Mouse (Mus musculus) cerebellum, adult 2 months (tissue): ENCODE measurements around the gene Smpd3. TPM values are rescaled to one million over a fixed set of nuclear protein-coding genes. Genes with fewer than 3 reads are reported as not detected.

Source experiments
- DNase-seq, 2 experiments: peaks; one replicate each; pipeline ENCODE4 v3.0.0; 2021
- H3K27ac ChIP-seq: fragments of 200-500 bp; 2 replicates; pipeline ENCODE4 v1.5.1; 2012; ENCODE audit warnings: low read length, control low read depth, inconsistent platforms; ENCODE audit not compliant: insufficient read depth
- H3K27me3 ChIP-seq: fragments of 200-500 bp; 2 replicates; pipeline ENCODE4 v1.6.1; 2012; ENCODE audit warnings: inconsistent platforms, mild to moderate bottlenecking, low read length, moderate library complexity; ENCODE audit not compliant: control insufficient read depth, insufficient read depth
- H3K4me1 ChIP-seq: fragments of 200-500 bp; 2 replicates; pipeline ENCODE4 v1.6.1; 2011; ENCODE audit warnings: low read length; ENCODE audit not compliant: control insufficient read depth, insufficient read depth
- H3K4me3 ChIP-seq: fragments of 200-500 bp; replicated peaks from 2 replicates; pipeline ENCODE3; 2011; ENCODE audit warnings: mild to moderate bottlenecking, low read depth, low read length, control low read depth; ENCODE audit not compliant: insufficient read depth
- CTCF ChIP-seq: fragments of 200-500 bp; IDR thresholded peaks from 2 replicates; pipeline ENCODE4 v1.5.1; 2011; ENCODE audit warnings: low read depth, mild to moderate bottlenecking, control low read depth, low read length, moderate library complexity, borderline replicate concordance; ENCODE audit not compliant: insufficient read depth
- POLR2A ChIP-seq: fragments of 200-500 bp; IDR thresholded peaks from 2 replicates; pipeline ENCODE4 v1.6.1; 2011; ENCODE audit warnings: low read length, control low read depth, borderline replicate concordance; ENCODE audit not compliant: insufficient read depth
- WGBS: fragments of 180-500 bp; shearing (Covaris S2); methylation state at CpG from one replicate; pipeline ENCODE4 v1.1.7; 2018; 5-methylcytosine and 5-hydroxymethylcytosine counted together
- polyA plus RNA-seq: library from polyadenylated mRNA; depleted of rRNA; stranded (reverse); fragments of >200 nt; gene quantifications from 2 replicates; pipeline ENCODE4 v1.2.3, GENCODE M21; 2012

Gene Smpd3
- polyA plus RNA-seq, 1 experiment = 8.7 TPM

DNA sequence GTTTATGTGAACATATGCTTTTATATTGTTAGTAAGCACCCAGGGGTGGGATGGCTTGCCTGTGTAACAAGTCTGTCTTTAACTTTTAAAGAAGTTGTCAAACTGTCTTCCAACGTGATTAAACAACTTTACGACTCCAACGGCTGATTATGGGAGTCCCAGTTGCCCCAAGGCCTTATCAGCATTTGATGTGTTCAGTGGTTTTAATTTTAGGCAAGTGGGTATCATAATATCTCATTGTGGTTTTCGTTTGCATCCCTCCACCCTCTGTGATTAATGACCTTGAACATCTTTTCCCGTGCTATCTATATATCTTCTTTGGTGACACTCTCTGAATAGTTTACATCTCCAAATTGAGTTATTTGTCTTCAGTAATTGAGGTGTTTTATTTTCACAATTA is 27.0 kb upstream of the Smpd3 start:
- no peak overlapping the region for H3K4me3 ChIP-seq
- TF ChIP-seq CTCF (no peak), POLR2A (no peak)
- no peak overlapping the region for H3K27ac ChIP-seq
- 87% methylated on average over 5 of the region's 5 CpGs for WGBS
- no peaks in the 10 kb centered on the region for H3K4me1 ChIP-seq
- H3K27me3 ChIP-seq = no peaks in the 10 kb centered on the region
- DNase-seq = no peak

DNA sequence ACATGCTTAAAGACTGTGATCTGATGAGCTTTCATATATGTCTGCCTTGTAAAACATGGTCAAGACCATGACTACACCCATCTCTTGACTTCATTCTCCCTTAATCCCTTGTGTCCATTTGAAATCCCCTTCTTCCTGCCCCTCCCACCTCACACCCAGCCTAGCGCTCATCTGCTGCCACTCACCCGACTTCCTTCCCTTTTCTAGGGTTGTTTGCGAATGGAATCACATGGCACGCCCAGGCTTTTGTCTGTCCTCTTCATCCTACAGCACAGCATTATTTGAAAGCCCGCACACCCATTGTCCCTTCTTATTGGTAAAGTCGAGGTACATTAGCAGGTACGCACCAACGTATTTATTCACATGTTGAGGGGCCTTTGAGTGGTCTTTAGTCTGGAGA is 26.5 kb upstream of the Smpd3 start:
- TF ChIP-seq POLR2A (no peak), CTCF (no peak)
- Histone ChIP-seq H3K4me1 (no peaks in the 10 kb centered on the region), H3K27me3 (no peaks in the 10 kb centered on the region; the same call in 1 of the 2 replicates), H3K27ac (no peak overlapping the region), H3K4me3 (no peak overlapping the region)
- WGBS = 77% methylated on average over 8 of the region's 8 CpGs
- DNase-seq = no peak

DNA sequence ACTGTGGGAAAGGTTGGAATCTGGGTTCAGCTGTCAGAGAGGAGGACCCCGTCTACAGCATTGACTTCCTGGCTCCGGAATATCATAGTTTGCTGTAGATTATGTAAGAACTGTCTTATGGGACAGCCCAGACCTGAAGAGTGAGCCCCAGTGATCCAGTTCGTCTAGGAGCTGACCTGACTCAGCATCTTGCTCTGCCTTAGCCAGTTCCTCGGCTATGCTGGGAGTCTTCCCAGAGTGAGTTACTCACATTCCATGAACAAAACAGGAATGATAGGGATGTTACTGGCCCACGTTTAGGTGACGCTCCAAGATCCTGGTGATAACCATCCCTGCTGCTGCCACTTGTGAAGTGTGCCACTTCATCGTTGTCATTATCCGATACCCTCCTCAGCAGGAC is 25.5 kb upstream of the Smpd3 start:
- WGBS = 85% methylated on average over 8 of the region's 8 CpGs
- TF ChIP-seq POLR2A = no peak
- no peak for TF ChIP-seq CTCF
- Histone ChIP-seq H3K4me3 (no peak overlapping the region), H3K4me1 (no peaks in the 10 kb centered on the region), H3K27me3 (no peaks in the 10 kb centered on the region; the same call in 1 of the 2 replicates), H3K27ac (no peak overlapping the region)
- DNase-seq = no peak

DNA sequence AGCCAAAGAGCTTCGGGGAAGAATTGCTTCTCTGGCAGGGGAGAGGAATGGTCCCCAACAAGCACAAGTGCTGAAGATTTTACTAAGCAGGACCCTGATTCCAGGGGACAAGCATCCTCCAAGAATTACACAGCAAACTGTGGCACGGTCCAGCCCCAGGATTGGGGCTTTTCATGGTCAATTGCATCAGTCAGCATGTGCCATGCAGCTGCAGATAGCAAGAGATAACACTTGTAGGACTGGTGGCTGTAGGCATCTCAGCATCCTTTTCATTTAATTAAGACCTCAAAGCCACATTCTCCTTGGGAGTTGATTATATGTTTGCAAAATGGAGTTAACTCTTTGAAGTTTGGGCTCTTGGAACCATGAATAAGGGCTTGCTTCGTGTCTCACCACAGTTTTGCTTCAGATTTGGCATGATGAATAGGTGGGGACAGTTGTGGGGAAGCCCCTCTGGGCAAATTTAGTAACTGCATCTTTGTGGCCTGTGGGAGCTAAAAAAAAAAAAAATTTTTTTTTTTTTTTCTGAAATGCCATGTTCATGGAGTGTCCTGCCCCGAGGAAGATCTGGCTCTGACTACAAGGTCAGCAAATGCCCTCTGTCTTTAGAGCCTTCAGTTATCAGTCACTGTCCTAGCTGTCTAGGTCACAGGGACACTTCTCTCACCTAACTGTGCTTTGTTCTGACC is 22.0 kb upstream of the Smpd3 start:
- no peak overlapping the region for H3K27ac ChIP-seq
- WGBS = 58% methylated on average over 4 of the region's 4 CpGs
- no peak overlapping the region for H3K4me3 ChIP-seq
- no peaks in the 10 kb centered on the region for H3K4me1 ChIP-seq
- TF ChIP-seq CTCF (no peak), POLR2A (no peak)
- H3K27me3 ChIP-seq = no peaks in the 10 kb centered on the region; the same call in 1 of the 2 replicates
- DNase-seq = no peak

DNA sequence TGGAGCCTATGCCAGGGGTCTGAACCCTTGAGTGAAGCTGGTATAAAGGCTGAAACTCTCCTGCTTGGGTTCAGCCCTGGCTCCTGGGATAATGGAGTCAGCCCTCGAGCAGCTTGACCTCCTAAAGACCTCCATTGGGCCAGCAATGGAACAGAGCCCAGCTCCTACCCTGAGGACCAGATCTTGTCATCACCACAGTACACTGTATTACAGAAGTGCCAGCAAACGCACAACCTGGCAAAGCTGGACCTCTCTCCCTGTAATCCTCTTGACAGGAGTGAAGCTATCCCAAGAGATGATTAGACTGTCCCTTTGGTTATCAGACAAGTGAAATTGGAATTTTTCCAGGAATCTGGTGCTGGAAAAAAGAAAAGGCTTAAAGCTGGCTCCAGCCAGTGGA is 13.3 kb upstream of the Smpd3 start:
- no peaks in the 10 kb centered on the region for H3K4me1 ChIP-seq
- H3K4me3 ChIP-seq = no peak overlapping the region
- H3K27me3 ChIP-seq = no peaks in the 10 kb centered on the region
- H3K27ac ChIP-seq = no peak overlapping the region
- DNase-seq = no peak
- TF ChIP-seq CTCF (no peak), POLR2A (no peak)
- WGBS = 31% methylated on average over 2 of the region's 2 CpGs

DNA sequence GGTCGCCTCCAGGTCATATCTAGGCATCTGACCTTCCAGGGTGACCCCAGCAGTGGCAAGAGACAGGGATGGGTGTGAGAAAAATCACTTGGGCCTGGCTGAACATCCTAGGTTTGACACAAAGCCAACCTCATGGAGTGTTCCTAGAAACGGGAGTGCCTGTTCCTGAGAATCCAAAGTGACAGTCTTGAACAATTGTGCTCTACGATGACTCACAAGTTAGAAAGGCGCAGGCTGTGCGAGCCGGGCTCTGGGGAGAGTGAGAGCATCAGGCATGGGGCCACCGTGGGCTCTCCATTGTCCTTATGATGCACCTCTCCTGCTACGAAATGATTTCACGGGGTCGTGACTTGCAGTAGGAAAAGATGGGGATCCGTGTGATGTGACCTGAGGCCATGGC is 11.6 kb upstream of the Smpd3 start:
- H3K4me3 ChIP-seq = no peak overlapping the region
- H3K27ac ChIP-seq = no peak overlapping the region
- no peaks in the 10 kb centered on the region for H3K4me1 ChIP-seq
- WGBS = 47% methylated on average over 11 of the region's 11 CpGs
- H3K27me3 ChIP-seq = no peaks in the 10 kb centered on the region
- DNase-seq = no peak
- TF ChIP-seq CTCF = no peak
- TF ChIP-seq POLR2A = no peak

DNA sequence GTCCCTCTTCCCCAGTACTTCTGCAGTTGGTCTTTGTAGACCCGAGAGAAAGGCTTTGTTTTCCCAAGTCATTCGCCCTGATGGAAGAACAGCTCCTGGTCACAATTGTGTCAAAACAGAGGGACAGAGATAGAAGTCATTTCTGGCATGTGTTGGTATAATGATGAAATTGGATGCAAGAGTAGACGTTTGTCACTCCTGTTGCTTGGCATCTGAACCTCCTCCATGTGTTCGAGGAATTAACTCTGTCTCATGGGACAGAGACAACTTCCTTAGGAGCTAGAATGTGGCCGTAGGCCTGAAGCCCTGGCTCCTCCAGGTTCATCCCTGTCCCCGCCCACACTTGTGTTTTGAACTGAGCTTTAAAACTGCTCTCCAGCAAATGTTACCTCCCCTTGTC is 8.3 kb upstream of the Smpd3 start:
- no peaks in the 10 kb centered on the region for H3K27me3 ChIP-seq
- H3K4me1 ChIP-seq = no peaks in the 10 kb centered on the region
- 53% methylated on average over 6 of the region's 6 CpGs for WGBS
- no peak overlapping the region for H3K4me3 ChIP-seq
- TF ChIP-seq CTCF = no peak
- no peak for TF ChIP-seq POLR2A
- H3K27ac ChIP-seq = no peak overlapping the region
- no peak for DNase-seq

DNA sequence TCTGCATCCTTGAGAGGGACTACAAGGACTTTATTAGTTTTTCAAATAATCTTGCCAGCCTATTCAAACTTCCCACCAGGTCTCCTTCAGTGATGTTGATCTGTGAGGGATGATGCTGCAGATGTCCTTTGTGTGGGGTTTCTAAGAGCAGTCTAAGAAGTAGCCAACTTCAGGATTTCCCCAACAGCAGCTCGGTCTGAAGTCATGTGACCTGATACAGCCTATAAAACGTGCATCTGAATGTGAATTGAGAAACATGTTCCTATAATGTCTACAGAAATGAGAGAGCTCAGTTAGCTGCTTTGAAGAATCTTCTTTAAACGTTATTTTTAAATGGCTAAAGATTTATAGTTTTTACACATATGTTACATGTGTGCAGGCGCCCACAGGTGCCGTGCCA is 5.7 kb upstream of the Smpd3 start:
- no peak overlapping the region for H3K4me3 ChIP-seq
- WGBS = 65% methylated on average over 5 of the region's 5 CpGs
- DNase-seq = no peak
- H3K27ac ChIP-seq = no peak overlapping the region
- no peak for TF ChIP-seq POLR2A
- no peak for TF ChIP-seq CTCF
- H3K4me1 ChIP-seq = no peaks in the 10 kb centered on the region
- H3K27me3 ChIP-seq = no peaks in the 10 kb centered on the region
